Mouse (Mus musculus) megakaryocyte, embryonic 14.5 days (primary cell): ENCODE data around the gene Ankrd27.

Experiments used
- FLI1 ChIP-seq: IDR thresholded peaks from 2 replicates; pipeline ENCODE4 v1.6.1; 2012; ENCODE audit warnings: low read length, inconsistent platforms, mixed read lengths
- GATA1 ChIP-seq: IDR thresholded peaks from 3 replicates; pipeline ENCODE4 v1.6.1; 2012; ENCODE audit warnings: mixed read lengths, low read length, inconsistent platforms, borderline replicate concordance

DNA sequence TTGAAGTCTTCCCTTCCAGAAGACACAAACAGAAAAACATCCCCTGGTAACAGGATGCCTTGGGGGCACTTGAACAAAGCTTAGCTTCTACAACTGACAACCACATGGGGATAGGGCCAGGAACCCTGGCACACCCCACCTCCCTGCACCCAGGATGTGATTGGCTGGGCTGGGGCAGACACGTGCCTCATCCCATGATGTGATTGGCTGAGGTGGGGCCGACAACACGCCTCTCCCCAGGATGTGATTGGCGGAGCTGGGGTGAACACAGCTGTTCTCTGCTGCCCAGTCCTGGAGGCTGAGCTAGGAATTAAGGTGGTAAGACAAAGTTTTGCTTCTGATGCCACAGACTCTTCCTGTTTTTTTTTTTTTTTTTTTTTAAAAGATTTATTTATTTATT is 92.9 kb downstream of the Ankrd27 start:
- no peak for TF ChIP-seq GATA1
- TF ChIP-seq FLI1, result no peak
